Mouse (Mus musculus): ENCODE measurements around the gene Gm13271.
"Not testable (repeated sequence)": the region's sequence is repeated elsewhere in the genome, so short reads cannot be mapped to it uniquely, and the experiment has no call there.

The Gm13271 gene

GRCm38 (mm10) chr4:88754818-88755340, at the start of gene Gm13271:
Gene Gm13271, plus strand, starts transcription at chr4:88754868.
- peak; percentile 72 to 74 for DNase-seq

- DNase-seq, result no peak
Observed at GRCm38 (mm10) chr4:88705924-88706323, 48.7 kb upstream of the Gm13271 start.

- DNase-seq, result no peak
Observed at GRCm38 (mm10) chr4:88707128-88707826, 47.4 kb upstream of the Gm13271 start.

- DNase-seq, result no peak
Observed at GRCm38 (mm10) chr4:88714281-88714680, 40.4 kb upstream of the Gm13271 start.

GRCm38 (mm10) chr4:88715059-88715458, 39.6 kb upstream of the Gm13271 start:
- DNase-seq, result no peak

GRCm38 (mm10) chr4:88718715-88719114, 36.0 kb upstream of the Gm13271 start:
- no peak for DNase-seq

GRCm38 (mm10) chr4:88721791-88722721, 32.6 kb upstream of the Gm13271 start, which contains the start of the genes Gm26566 and Klhl9:
Gene Gm26566, plus strand, starts transcription at chr4:88721805.
Gene Klhl9, minus strand, starts transcription at chr4:88722465.
- peak; percentile 81 to 83 for DNase-seq

GRCm38 (mm10) chr4:88723497-88724090, 31.1 kb upstream of the Gm13271 start:
- DNase-seq, result no peak

GRCm38 (mm10) chr4:88726727-88727126, 27.9 kb upstream of the Gm13271 start:
- DNase-seq, result no peak

GRCm38 (mm10) chr4:88727324-88727723, 27.3 kb upstream of the Gm13271 start:
- DNase-seq, result peak in 1 of 2 experiments; percentile 40

- DNase-seq, result peak; percentile 48 to 76
Observed at GRCm38 (mm10) chr4:88738480-88738879, 16.2 kb upstream of the Gm13271 start.

GRCm38 (mm10) chr4:88739036-88739435, 15.6 kb upstream of the Gm13271 start:
- no peak for DNase-seq

- DNase-seq, result no peak
Observed at GRCm38 (mm10) chr4:88741426-88741825, 13.2 kb upstream of the Gm13271 start.

GRCm38 (mm10) chr4:88742771-88743371, 11.8 kb upstream of the Gm13271 start:
- no peak for DNase-seq

- DNase-seq, result no peak
Observed at GRCm38 (mm10) chr4:88744207-88744606, 10.5 kb upstream of the Gm13271 start.

- no peak for DNase-seq
Observed at GRCm38 (mm10) chr4:88749926-88750325, 4.7 kb upstream of the Gm13271 start.

GRCm38 (mm10) chr4:88756581-88757513, 2.2 kb downstream of the Gm13271 start:
- DNase-seq, result not testable (repeated sequence)

- peak; percentile 87 to 90 for DNase-seq
Observed at GRCm38 (mm10) chr4:88757628-88758031, 3.0 kb downstream of the Gm13271 start.

- not testable (repeated sequence) for DNase-seq
Observed at GRCm38 (mm10) chr4:88758751-88759150, 4.1 kb downstream of the Gm13271 start.

- DNase-seq, result peak in 1 of 2 experiments; percentile 35
Observed at GRCm38 (mm10) chr4:88759610-88760268, 5.1 kb downstream of the Gm13271 start, which contains the start of gene Gm13283. Gene Gm13283, plus strand, starts transcription at chr4:88760119.

- peak; percentile 46 to 57 for DNase-seq
Observed at GRCm38 (mm10) chr4:88760431-88760830, 5.8 kb downstream of the Gm13271 start.
